Mouse (Mus musculus) liver, embryonic 16.5 days (tissue): ENCODE data around the gene Atg9b. TPM values are rescaled to one million over a fixed set of nuclear protein-coding genes. Genes with fewer than 3 reads are reported as not detected.
A peak's percentile ranks its signal among the peaks of the same experiment; 100 is the strongest.

Source experiments
- ATAC-seq: fragments of 200-750 bp; cut with Nextera tagmentation; 2 replicates; pipeline ENCODE4 v1.8.0; 2017; ENCODE audit warnings: low read depth, mild to moderate bottlenecking, moderate number of reproducible peaks, moderate library complexity
- H3K27ac ChIP-seq: fragments of 300-500 bp; sonication (generic); 2 replicates; pipeline ENCODE4 v1.5.1; 2014; ENCODE audit warnings: mild to moderate bottlenecking, low read length
- H3K27me3 ChIP-seq: fragments of 300-500 bp; sonication (generic); 2 replicates; pipeline ENCODE4 v1.6.1; 2014; ENCODE audit warnings: low read depth, low read length, mixed read lengths; ENCODE audit not compliant: control insufficient read depth, insufficient read depth
- H3K36me3 ChIP-seq: fragments of 300-500 bp; sonication (generic); 2 replicates; pipeline ENCODE4 v1.6.1; 2014; ENCODE audit warnings: mild to moderate bottlenecking; ENCODE audit not compliant: control insufficient read depth, insufficient read depth
- H3K4me1 ChIP-seq: fragments of 300-500 bp; sonication (generic); 2 replicates; pipeline ENCODE4 v1.6.1; 2014; ENCODE audit warnings: low read depth, low read length, mixed read lengths; ENCODE audit not compliant: control insufficient read depth
- H3K4me2 ChIP-seq: fragments of 300-500 bp; sonication (generic); 2 replicates; pipeline ENCODE4 v1.6.1; 2014; ENCODE audit warnings: low read depth, low read length, mixed read lengths
- H3K4me3 ChIP-seq: fragments of 300-500 bp; sonication (generic); 2 replicates; pipeline ENCODE4 v1.5.1; 2014; ENCODE audit warnings: low read depth, mild to moderate bottlenecking, low read length
- H3K9ac ChIP-seq: fragments of 300-500 bp; sonication (generic); 2 replicates; pipeline ENCODE4 v1.6.1; 2014; ENCODE audit warnings: low read depth, low read length
- H3K9me3 ChIP-seq: fragments of 300-500 bp; sonication (generic); replicated peaks from 2 replicates; pipeline ENCODE4 v1.6.1; 2016; ENCODE audit warnings: low read length; ENCODE audit not compliant: control insufficient read depth
- WGBS: fragments of 180-500 bp; shearing (Covaris S2); extraction: QIAGEN DNeasy Blood & Tissue Kit; methylation state at CpG from one replicate; pipeline ENCODE4 v1.1.7; 2014; ENCODE audit not compliant: insufficient replicate concordance; 5-methylcytosine and 5-hydroxymethylcytosine counted together
- polyA plus RNA-seq: library from polyadenylated mRNA; unstranded; fragments of >200 nt; fragmentation: Nextera tagmentation; extraction: Ambion mirVana; gene quantifications from 2 replicates; pipeline ENCODE4 v1.2.1, GENCODE M21; 2015

Gene Atg9b
- polyA plus RNA-seq, 1 experiment from 2014 or later, result 2.9 TPM

- Histone ChIP-seq H3K36me3 (no peaks in the 10 kb centered on the region), H3K4me3 (peak overlapping the region; percentile 41), H3K27me3 (peaks cover 25% of the 10 kb centered on the region), H3K4me1 (peaks cover 29% of the 10 kb centered on the region), H3K4me2 (peak overlapping the region; percentile 76), H3K9me3 (no peaks in the 10 kb centered on the region), H3K9ac (peak overlapping the region; percentile 54), H3K27ac (no peak overlapping the region)
- 1% methylated on average over 73 of the region's 73 CpGs for WGBS
- peak; percentile 28 for ATAC-seq
Observed at GRCm38 (mm10) chr5:24387264-24388241, 4.4 kb downstream of the Atg9b start.

GRCm38 (mm10) chr5:24385887-24386550, 5.9 kb downstream of the Atg9b start:
- H3K4me1 ChIP-seq, result peaks cover 29% of the 10 kb centered on the region
- no peak for ATAC-seq

GRCm38 (mm10) chr5:24385374-24385773, 6.6 kb downstream of the Atg9b start:
- Histone ChIP-seq H3K4me2 (no peak overlapping the region), H3K36me3 (no peaks in the 10 kb centered on the region), H3K27ac (no peak overlapping the region), H3K4me1 (peaks cover 29% of the 10 kb centered on the region), H3K4me3 (no peak overlapping the region), H3K27me3 (peaks cover 25% of the 10 kb centered on the region), H3K9ac (no peak overlapping the region), H3K9me3 (no peaks in the 10 kb centered on the region)
- WGBS, result 63% methylated on average over 5 of the region's 5 CpGs
- no peak for ATAC-seq

More at GRCm38 (mm10) chr5:24385887-24386550, 5.9 kb downstream of the Atg9b start:
- 71% methylated on average over 10 of the region's 10 CpGs for WGBS
- H3K9ac ChIP-seq, result no peak overlapping the region
- H3K27me3 ChIP-seq, result peaks cover 25% of the 10 kb centered on the region
- no peaks in the 10 kb centered on the region for H3K9me3 ChIP-seq
- no peaks in the 10 kb centered on the region for H3K36me3 ChIP-seq
- no peak overlapping the region for H3K27ac ChIP-seq
- no peak overlapping the region for H3K4me2 ChIP-seq
- no peak overlapping the region for H3K4me3 ChIP-seq

- Histone ChIP-seq H3K36me3 (no peaks in the 10 kb centered on the region), H3K9me3 (no peaks in the 10 kb centered on the region), H3K4me1 (peaks cover 25% of the 10 kb centered on the region), H3K9ac (no peak overlapping the region), H3K4me3 (no peak overlapping the region), H3K27me3 (peaks cover 25% of the 10 kb centered on the region), H3K4me2 (no peak overlapping the region; the same call in 1 of the 2 replicates), H3K27ac (no peak overlapping the region)
- 30% methylated on average over 6 of the region's 6 CpGs for WGBS
- no peak for ATAC-seq
Observed at GRCm38 (mm10) chr5:24384407-24384806, 7.5 kb downstream of the Atg9b start.

- peaks cover 22% of the 10 kb centered on the region for H3K27me3 ChIP-seq
- H3K36me3 ChIP-seq, result no peaks in the 10 kb centered on the region
- WGBS, result 2% methylated on average over 34 of the region's 34 CpGs
- no peaks in the 10 kb centered on the region for H3K9me3 ChIP-seq
- H3K27ac ChIP-seq, result peak overlapping the region; percentile 34; the same call in 1 of the 2 replicates
- H3K4me3 ChIP-seq, result peak overlapping the region; percentile 63
- H3K4me2 ChIP-seq, result peak overlapping the region; percentile 83
- H3K9ac ChIP-seq, result peak overlapping the region; percentile 58
- peaks cover 21% of the 10 kb centered on the region for H3K4me1 ChIP-seq
- ATAC-seq, result peak; percentile 92
Observed at GRCm38 (mm10) chr5:24383026-24383859, 8.7 kb downstream of the Atg9b start.

- no peak overlapping the region for H3K4me2 ChIP-seq
- WGBS, result 42% methylated on average over 2 of the region's 2 CpGs
- H3K36me3 ChIP-seq, result no peaks in the 10 kb centered on the region
- ATAC-seq, result no peak
- peaks cover 17% of the 10 kb centered on the region for H3K4me1 ChIP-seq
- no peak overlapping the region for H3K27ac ChIP-seq
- H3K9ac ChIP-seq, result no peak overlapping the region
- H3K27me3 ChIP-seq, result peaks cover 10% of the 10 kb centered on the region
- no peaks in the 10 kb centered on the region for H3K9me3 ChIP-seq
- no peak overlapping the region for H3K4me3 ChIP-seq
Observed at GRCm38 (mm10) chr5:24381988-24382387, 10.0 kb downstream of the Atg9b start.

- Histone ChIP-seq H3K4me3 (no peak overlapping the region), H3K27me3 (peaks cover 4% of the 10 kb centered on the region), H3K4me1 (peaks cover 17% of the 10 kb centered on the region), H3K9me3 (no peaks in the 10 kb centered on the region), H3K36me3 (no peaks in the 10 kb centered on the region), H3K4me2 (no peak overlapping the region), H3K9ac (no peak overlapping the region), H3K27ac (no peak overlapping the region)
- ATAC-seq, result no peak
- 65% methylated on average over 6 of the region's 6 CpGs for WGBS
Observed at GRCm38 (mm10) chr5:24381486-24381885, 10.5 kb downstream of the Atg9b start.

- Histone ChIP-seq H3K27ac (no peak overlapping the region), H3K4me3 (no peak overlapping the region), H3K27me3 (no peaks in the 10 kb centered on the region; the same call in 1 of the 2 replicates), H3K9me3 (no peaks in the 10 kb centered on the region), H3K9ac (no peak overlapping the region), H3K4me1 (peaks cover 17% of the 10 kb centered on the region), H3K36me3 (no peaks in the 10 kb centered on the region), H3K4me2 (no peak overlapping the region)
- 61% methylated on average over 4 of the region's 4 CpGs for WGBS
- no peak for ATAC-seq
Observed at GRCm38 (mm10) chr5:24380499-24380898, 11.4 kb downstream of the Atg9b start.
